Mouse (Mus musculus): ENCODE measurements around the gene Numa1. TPM values are rescaled to one million over a fixed set of nuclear protein-coding genes. Genes with fewer than 3 reads are reported as not detected.

The Numa1 gene
- polyA plus RNA-seq, 2 experiments: 106 to 112 TPM

GRCm38 (mm10) chr7:101968751-101969150 is 34.8 kb downstream of the Numa1 start:
- H3K36me3 ChIP-seq (ENCODE audit: control insufficient read depth, insufficient read depth, low read length): no peaks in the 10 kb centered on the region
- peak overlapping the region; percentile 69; the same call in 1 of the 2 replicates for H3K4me2 ChIP-seq (replicated peaks; ENCODE audit: low read depth, low read length, severe bottlenecking)
- WGBS: 65% methylated on average over 2 of the region's 2 CpGs
- no peaks in the 10 kb centered on the region for H3K27me3 ChIP-seq (ENCODE audit: control insufficient read depth, insufficient read depth, low read length)
- DNase-seq (ENCODE audit: low spot score) (no peak), ATAC-seq (ENCODE audit: low FRiP score, low read depth) (no peak)
- TF ChIP-seq POLR2A (IDR thresholded peaks at IDR 0.05; ENCODE audit: borderline replicate concordance, extremely low read depth, insufficient read depth, insufficient read length): no peak
- H3K4me1 ChIP-seq (ENCODE audit: control insufficient read depth, insufficient read depth, low read length): peaks cover 38% of the 10 kb centered on the region
- H3K9ac ChIP-seq (ENCODE audit: low read depth, low read length, severe bottlenecking): no peak overlapping the region
- H3K9me3 ChIP-seq (ENCODE audit: control insufficient read depth, low read length): no peaks in the 10 kb centered on the region
- H3K4me3 ChIP-seq (replicated peaks; ENCODE audit: low read length): 0 out of 2 replicates have a peak overlapping the region, but pooled peaks have one; percentile 59
- peak overlapping the region; percentile 100; the same call in 1 of the 2 replicates for H3K27ac ChIP-seq (replicated peaks; ENCODE audit: low read depth, low read length)

- TF ChIP-seq POLR2A (IDR thresholded peaks at IDR 0.05; ENCODE audit: borderline replicate concordance, extremely low read depth, insufficient read depth, insufficient read length): 0 out of 2 replicates have a peak, but pooled peaks have one; percentile 54
- peak overlapping the region; percentile 59 for H3K4me3 ChIP-seq (replicated peaks; ENCODE audit: low read length)
- peak; percentile 90 for ATAC-seq (ENCODE audit: low FRiP score, low read depth)
These were observed 36.0 kb downstream of the Numa1 start for GRCm38 (mm10) chr7:101969694-101970428.

GRCm38 (mm10) chr7:101970429-101970775 is 36.5 kb downstream of the Numa1 start:
- Histone ChIP-seq H3K4me3 (replicated peaks; ENCODE audit: low read length) (peak overlapping the region; percentile 59), H3K4me2 (replicated peaks; ENCODE audit: low read depth, low read length, severe bottlenecking) (peak overlapping the region; percentile 69), H3K36me3 (ENCODE audit: control insufficient read depth, insufficient read depth, low read length) (no peaks in the 10 kb centered on the region), H3K27me3 (ENCODE audit: control insufficient read depth, insufficient read depth, low read length) (no peaks in the 10 kb centered on the region), H3K27ac (replicated peaks; ENCODE audit: low read depth, low read length) (peak overlapping the region; percentile 100), H3K4me1 (ENCODE audit: control insufficient read depth, insufficient read depth, low read length) (peaks cover 54% of the 10 kb centered on the region), H3K9me3 (ENCODE audit: control insufficient read depth, low read length) (no peaks in the 10 kb centered on the region), H3K9ac (ENCODE audit: low read depth, low read length, severe bottlenecking) (peak overlapping the region; percentile 86)
- DNase-seq (ENCODE audit: low spot score): peak; percentile 96
- 0% methylated on average over 8 of the region's 17 CpGs for WGBS
- TF ChIP-seq POLR2A (IDR thresholded peaks at IDR 0.05; ENCODE audit: borderline replicate concordance, extremely low read depth, insufficient read depth, insufficient read length): no peak
- ATAC-seq (ENCODE audit: low FRiP score, low read depth): peak; percentile 64

More at GRCm38 (mm10) chr7:101969694-101970428, 36.0 kb downstream of the Numa1 start:
- H3K9ac ChIP-seq (ENCODE audit: low read depth, low read length, severe bottlenecking): peak overlapping the region; percentile 86
- H3K27ac ChIP-seq (replicated peaks; ENCODE audit: low read depth, low read length): peak overlapping the region; percentile 100
- H3K9me3 ChIP-seq (ENCODE audit: control insufficient read depth, low read length): no peaks in the 10 kb centered on the region
- H3K27me3 ChIP-seq (ENCODE audit: control insufficient read depth, insufficient read depth, low read length): no peaks in the 10 kb centered on the region
- WGBS: under 1% methylated on average over 48 of the region's 53 CpGs
- H3K36me3 ChIP-seq (ENCODE audit: control insufficient read depth, insufficient read depth, low read length): no peaks in the 10 kb centered on the region
- H3K4me2 ChIP-seq (replicated peaks; ENCODE audit: low read depth, low read length, severe bottlenecking): peak overlapping the region; percentile 69
- peak; percentile 76 for DNase-seq (ENCODE audit: low spot score)
- peaks cover 49% of the 10 kb centered on the region for H3K4me1 ChIP-seq (ENCODE audit: control insufficient read depth, insufficient read depth, low read length)

- Histone ChIP-seq H3K9ac (ENCODE audit: low read depth, low read length, severe bottlenecking) (peak overlapping the region; percentile 86), H3K27ac (replicated peaks; ENCODE audit: low read depth, low read length) (peak overlapping the region; percentile 100), H3K4me2 (replicated peaks; ENCODE audit: low read depth, low read length, severe bottlenecking) (peak overlapping the region; percentile 69), H3K4me1 (ENCODE audit: control insufficient read depth, insufficient read depth, low read length) (peaks cover 57% of the 10 kb centered on the region), H3K4me3 (replicated peaks; ENCODE audit: low read length) (peak overlapping the region; percentile 59), H3K36me3 (ENCODE audit: control insufficient read depth, insufficient read depth, low read length) (peaks cover 5% of the 10 kb centered on the region; the same call in 1 of the 2 replicates), H3K9me3 (ENCODE audit: control insufficient read depth, low read length) (no peaks in the 10 kb centered on the region), H3K27me3 (ENCODE audit: control insufficient read depth, insufficient read depth, low read length) (no peaks in the 10 kb centered on the region)
- DNase-seq (ENCODE audit: low spot score) (peak; percentile 86), ATAC-seq (ENCODE audit: low FRiP score, low read depth) (peak; percentile 53)
- WGBS: 3% methylated on average over 19 of the region's 19 CpGs
- TF ChIP-seq POLR2A (IDR thresholded peaks at IDR 0.05; ENCODE audit: borderline replicate concordance, extremely low read depth, insufficient read depth, insufficient read length): no peak
These were observed 37.0 kb downstream of the Numa1 start for GRCm38 (mm10) chr7:101970821-101971461.

GRCm38 (mm10) chr7:101971721-101972120 is 37.8 kb downstream of the Numa1 start:
- peaks cover 55% of the 10 kb centered on the region for H3K4me1 ChIP-seq (ENCODE audit: control insufficient read depth, insufficient read depth, low read length)
- ATAC-seq (ENCODE audit: low FRiP score, low read depth) (no peak), DNase-seq (ENCODE audit: low spot score) (no peak)
- H3K4me3 ChIP-seq (replicated peaks; ENCODE audit: low read length): peak overlapping the region; percentile 59
- peaks cover 7% of the 10 kb centered on the region; the same call in 1 of the 2 replicates for H3K36me3 ChIP-seq (ENCODE audit: control insufficient read depth, insufficient read depth, low read length)
- no peaks in the 10 kb centered on the region for H3K27me3 ChIP-seq (ENCODE audit: control insufficient read depth, insufficient read depth, low read length)
- H3K9ac ChIP-seq (ENCODE audit: low read depth, low read length, severe bottlenecking): peak overlapping the region; percentile 86
- no peaks in the 10 kb centered on the region for H3K9me3 ChIP-seq (ENCODE audit: control insufficient read depth, low read length)
- 39% methylated on average over 2 of the region's 2 CpGs for WGBS
- H3K4me2 ChIP-seq (replicated peaks; ENCODE audit: low read depth, low read length, severe bottlenecking): peak overlapping the region; percentile 69
- peak overlapping the region; percentile 100 for H3K27ac ChIP-seq (replicated peaks; ENCODE audit: low read depth, low read length)
- TF ChIP-seq POLR2A (IDR thresholded peaks at IDR 0.05; ENCODE audit: borderline replicate concordance, extremely low read depth, insufficient read depth, insufficient read length): no peak
